Mouse (Mus musculus): Measurements from ENCODE around the gene Robo4. TPM values are rescaled to one million over a fixed set of nuclear protein-coding genes. Genes with fewer than 3 reads are reported as not detected.

The Robo4 gene
- total and polyA plus RNA-seq, 2 experiments from 2014 or later = 4.5 to 13.1 TPM

DNA sequence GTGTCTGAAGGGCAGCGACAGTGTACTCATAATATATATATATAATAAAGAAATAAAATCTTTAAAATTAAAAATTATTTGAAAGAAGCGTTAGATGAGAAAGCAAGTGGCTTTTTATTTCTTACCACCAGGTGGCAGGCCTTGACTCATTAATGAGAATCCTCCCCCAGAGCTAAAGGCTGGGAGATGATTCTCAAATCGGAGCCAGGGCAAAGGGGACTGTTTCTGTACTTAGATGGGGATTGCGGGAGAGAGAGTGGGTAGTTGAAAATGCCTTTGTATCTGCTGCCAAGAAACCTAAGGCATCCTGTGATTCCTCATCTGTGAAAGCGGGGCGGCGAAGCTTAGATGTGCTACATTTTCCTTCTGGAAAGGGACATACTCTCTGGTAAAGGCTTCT is 61.1 kb downstream of the Robo4 start:
- Histone ChIP-seq H3K9ac (replicated peaks; ENCODE audit: low read length) (no peak overlapping the region), H3K27me3 (ENCODE audit: insufficient read depth, low read length) (peaks cover 5% of the 10 kb centered on the region; the same call in 1 of the 2 replicates), H3K9me3 (ENCODE audit: low read length) (no peaks in the 10 kb centered on the region), H3K4me3 (ENCODE audit: low read length) (no peak overlapping the region), H3K4me2 (ENCODE audit: low read depth, low read length) (peak overlapping the region; percentile 35; the same call in 1 of the 2 replicates), H3K36me3 (ENCODE audit: insufficient read depth, low read length) (no peaks in the 10 kb centered on the region), H3K27ac (no peak overlapping the region), H3K4me1 (ENCODE audit: insufficient read depth, low read length) (no peaks in the 10 kb centered on the region)
- ATAC-seq (no peak), DNase-seq (ENCODE audit: low spot score) (peak; percentile 84)
- WGBS = 9% methylated on average over 7 of the region's 7 CpGs
- TF ChIP-seq CTCF (IDR thresholded peaks at IDR 0.05; ENCODE audit: low read depth) = peak; percentile 74

Other genes starting within 250 kb of the Robo4 start
- 6.0 and 6.3 TPM in 2 replicates for gene Tmem218, start 193.7 kb upstream of the Robo4 start, total RNA-seq (2014; rRNA removed)
- 11.4 and 13.3 TPM in 2 replicates for gene Tmem218, start 193.7 kb upstream of the Robo4 start, polyA plus RNA-seq (2015; fragmentation: Nextera tagmentation; extraction: Ambion mirVana)
- gene Slc37a2, start 146.2 kb upstream of the Robo4 start, total RNA-seq (2014; rRNA removed) = 2.6 and 4.7 TPM in 2 replicates
- gene Slc37a2, start 146.2 kb upstream of the Robo4 start, polyA plus RNA-seq (2015; fragmentation: Nextera tagmentation; extraction: Ambion mirVana) = 2.4 and 3.4 TPM in 2 replicates
- gene Ccdc15, start 53.5 kb upstream of the Robo4 start, total RNA-seq (2014; rRNA removed) = 5.5 and 6.9 TPM in 2 replicates
- gene Ccdc15, start 53.5 kb upstream of the Robo4 start, polyA plus RNA-seq (2015; fragmentation: Nextera tagmentation; extraction: Ambion mirVana) = 7.1 and 7.4 TPM in 2 replicates
- 40.5 and 45.9 TPM in 2 replicates for gene Hepacam, start 34.5 kb upstream of the Robo4 start, total RNA-seq (2014; rRNA removed)
- 69.2 and 74.4 TPM in 2 replicates for gene Hepacam, start 34.5 kb upstream of the Robo4 start, polyA plus RNA-seq (2015; fragmentation: Nextera tagmentation; extraction: Ambion mirVana)
- gene Robo3, start 31.3 kb downstream of the Robo4 start, total RNA-seq (2014; rRNA removed) = 2.0 and 2.8 TPM in 2 replicates
- 1.5 and 1.6 TPM in 2 replicates for gene Robo3, start 31.3 kb downstream of the Robo4 start, polyA plus RNA-seq (2015; fragmentation: Nextera tagmentation; extraction: Ambion mirVana)
- gene Msantd2, start 87.4 kb downstream of the Robo4 start, total RNA-seq (2014; rRNA removed) = 20.0 and 34.0 TPM in 2 replicates
- 16.1 and 17.8 TPM in 2 replicates for gene Msantd2, start 87.4 kb downstream of the Robo4 start, polyA plus RNA-seq (2015; fragmentation: Nextera tagmentation; extraction: Ambion mirVana)
- gene Esam, start 126.2 kb downstream of the Robo4 start, total RNA-seq (2014; rRNA removed) = 34.2 and 43.7 TPM in 2 replicates
- gene Esam, start 126.2 kb downstream of the Robo4 start, polyA plus RNA-seq (2015; fragmentation: Nextera tagmentation; extraction: Ambion mirVana) = 36.1 and 37.9 TPM in 2 replicates
- gene Vsig2, start 137.4 kb downstream of the Robo4 start, total RNA-seq (2014; rRNA removed) = 3.0 and 3.9 TPM in 2 replicates
- 1.3 and 1.6 TPM in 2 replicates for gene Vsig2, start 137.4 kb downstream of the Robo4 start, polyA plus RNA-seq (2015; fragmentation: Nextera tagmentation; extraction: Ambion mirVana)
- gene Nrgn, start 151.0 kb downstream of the Robo4 start, total RNA-seq (2014; rRNA removed) = 6.0 and 8.3 TPM in 2 replicates
- 11.9 and 15.4 TPM in 2 replicates for gene Nrgn, start 151.0 kb downstream of the Robo4 start, polyA plus RNA-seq (2015; fragmentation: Nextera tagmentation; extraction: Ambion mirVana)
- 9.7 and 18.7 TPM in 2 replicates for gene Siae, start 153.8 kb downstream of the Robo4 start, total RNA-seq (2014; rRNA removed)
- gene Siae, start 153.8 kb downstream of the Robo4 start, polyA plus RNA-seq (2015; fragmentation: Nextera tagmentation; extraction: Ambion mirVana) = 12.5 and 15.5 TPM in 2 replicates
- gene Spa17, start 211.8 kb downstream of the Robo4 start, total RNA-seq (2014; rRNA removed) = 4.2 TPM in 1 of 2 replicates, not detected in the other
- gene Spa17, start 211.8 kb downstream of the Robo4 start, polyA plus RNA-seq (2015; fragmentation: Nextera tagmentation; extraction: Ambion mirVana) = 11.6 and 13.9 TPM in 2 replicates

Data from hindbrain, postnatal 0 days (tissue).